Mouse (Mus musculus): Measurements from ENCODE around the gene Pde1b.

- TF ChIP-seq CTCF (IDR thresholded peaks at IDR 0.05; ENCODE audit: insufficient read depth, low read depth, low read length): no peak
- no peak for TF ChIP-seq POLR2A (IDR thresholded peaks at IDR 0.05; ENCODE audit: insufficient read depth, low read depth, low read length)
These were observed 62.1 kb downstream of the Pde1b start, which contains the start of gene Glycam1 for GRCm38 (mm10) chr15:103564981-103565380.

Measured in olfactory bulb, adult 2 months (tissue).